Mouse (Mus musculus) heart, postnatal 25 days (tissue): ENCODE data around the gene Olfr1214. TPM values are rescaled to one million over a fixed set of nuclear protein-coding genes. Genes with fewer than 3 reads are reported as not detected.
"Not testable (repeated sequence)": the region's sequence is repeated elsewhere in the genome, so short reads cannot be mapped to it uniquely, and the experiment has no call there.

Experiments
- DNase-seq: peaks from one replicate; pipeline ENCODE4 v3.0.0; 2022; ENCODE audit warnings: low spot score
- intact Hi-C: fragments of 180-260 bp; cut with DNase I; formaldehyde crosslinking; loops from one replicate; pipeline ENCODE4 v1.15.1; 2025
- total RNA-seq, 2 experiments: library from RNA; stranded (reverse); gene quantifications; 2 replicates each; pipeline ENCODE4 v1.2.3; 2021

Gene Olfr1214
- total RNA-seq: not detected

- intact Hi-C loops: no loop called here
- no peak for DNase-seq
These were observed at the start of gene Olfr1214 for GRCm38 (mm10) chr2:88992553-88992952. Olfr1214 (minus strand) TSS chr2:88992653.

DNA sequence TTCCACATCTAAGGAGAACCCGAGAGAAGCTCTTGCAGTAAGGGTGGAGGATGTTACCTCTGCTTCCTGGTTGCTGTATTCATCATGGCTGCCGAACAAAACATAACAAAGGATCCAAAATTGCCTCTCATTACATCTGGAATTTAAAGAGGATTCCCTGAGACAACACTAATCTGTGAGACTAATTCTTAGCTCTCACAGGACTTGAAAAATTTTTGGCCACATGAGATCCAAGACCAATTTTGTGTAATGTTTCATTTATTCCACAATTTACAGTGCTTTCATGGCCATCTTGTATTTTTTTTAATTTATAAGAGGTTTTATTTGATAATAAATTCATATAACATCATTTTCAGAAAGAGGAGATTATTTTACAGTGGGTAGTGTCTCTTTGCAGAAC, 39.5 kb upstream of the Olfr1214 start, which contains the start of gene Olfr1217:
Gene Olfr1217 (minus strand): TSS at position 101 of the 400 bp plus-strand sequence.
- no peak for DNase-seq
- intact Hi-C loops: no loop called here

- intact Hi-C loops, DNase-seq: not testable (repeated sequence)
These were observed 29.0 kb upstream of the Olfr1214 start for GRCm38 (mm10) chr2:89021436-89021835.

GRCm38 (mm10) chr2:89018240-89018639, 25.8 kb upstream of the Olfr1214 start, which contains the start of gene Olfr1216:
Olfr1216 (minus strand) TSS chr2:89018340.
- intact Hi-C loops: no loop called here
- no peak for DNase-seq

GRCm38 (mm10) chr2:89006873-89007272, 14.4 kb upstream of the Olfr1214 start, which contains the start of gene Olfr1215:
Olfr1215 (minus strand) TSS chr2:89006973.
- intact Hi-C loops: no loop called here
- no peak for DNase-seq

GRCm38 (mm10) chr2:88980181-88980580, 12.3 kb downstream of the Olfr1214 start, which contains the start of gene Gm13762:
Gm13762 (minus strand) TSS chr2:88980281.
- DNase-seq: no peak
- intact Hi-C loops: no loop called here

- intact Hi-C loops: no loop called here
These were observed 38.8 kb downstream of the Olfr1214 start, which contains the start of gene Olfr1212 for GRCm38 (mm10) chr2:88953669-88954068. Olfr1212 (plus strand) TSS chr2:88953969.

GRCm38 (mm10) chr2:88938011-88938410, 54.4 kb downstream of the Olfr1214 start, which contains the start of gene Olfr1211:
Olfr1211 (minus strand) TSS chr2:88938111.
- no peak for DNase-seq
- intact Hi-C loops: no loop called here

More at GRCm38 (mm10) chr2:88953669-88954068, 38.8 kb downstream of the Olfr1214 start, which contains the start of gene Olfr1212:
- no peak for DNase-seq

Other genes with a start within 250 kb of the Olfr1214 start
- gene Olfr1198, start 241.3 kb downstream of the Olfr1214 start, total RNA-seq: not detected
- not detected for gene Olfr1199, start 232.2 kb downstream of the Olfr1214 start, total RNA-seq
- gene Olfr1200, start 222.2 kb downstream of the Olfr1214 start, total RNA-seq: not detected
- not detected for gene Olfr1201, start 199.6 kb downstream of the Olfr1214 start, total RNA-seq
- gene Olfr1202, start 178.2 kb downstream of the Olfr1214 start, total RNA-seq: not detected
- gene Olfr1205, start 162.9 kb downstream of the Olfr1214 start, total RNA-seq: not detected
- gene Olfr1204, start 143.4 kb downstream of the Olfr1214 start, total RNA-seq: not detected
- not detected for gene Olfr1206, start 129.4 kb downstream of the Olfr1214 start, total RNA-seq
- not detected for gene Olfr1208, start 90.3 kb downstream of the Olfr1214 start, total RNA-seq
- not detected for gene Olfr1209, start 77.5 kb downstream of the Olfr1214 start, total RNA-seq
- gene Olfr1211, start 54.5 kb downstream of the Olfr1214 start, total RNA-seq: not detected
- gene Olfr1212, start 38.7 kb downstream of the Olfr1214 start, total RNA-seq: not detected
- not detected for gene Gm13762, start 12.4 kb downstream of the Olfr1214 start, total RNA-seq
- not detected for gene Olfr1215, start 14.3 kb upstream of the Olfr1214 start, total RNA-seq
- gene Olfr1216, start 25.7 kb upstream of the Olfr1214 start, total RNA-seq: not detected
- gene Olfr1217, start 39.4 kb upstream of the Olfr1214 start, total RNA-seq: not detected
- gene Olfr1218, start 68.5 kb upstream of the Olfr1214 start, total RNA-seq: not detected
- gene Olfr1219, start 90.9 kb upstream of the Olfr1214 start, total RNA-seq: not detected
- not detected for gene Olfr1220, start 114.2 kb upstream of the Olfr1214 start, total RNA-seq
- gene Olfr1221, start 124.6 kb upstream of the Olfr1214 start, total RNA-seq: not detected
- gene Olfr1222, start 140.4 kb upstream of the Olfr1214 start, total RNA-seq: not detected
- gene Olfr1223, start 158.9 kb upstream of the Olfr1214 start, total RNA-seq: not detected
- gene Olfr1224-ps1, start 171.4 kb upstream of the Olfr1214 start, total RNA-seq: not detected
- gene Olfr1225, start 182.0 kb upstream of the Olfr1214 start, total RNA-seq: not detected
- gene Olfr1226, start 207.4 kb upstream of the Olfr1214 start, total RNA-seq: not detected